Mouse (Mus musculus) frontal cortex, postnatal 14 days (tissue): ENCODE measurements at regions not wholly inside any gene's neighbourhood (a gene's known extent, or its start where the extent isn't known, plus 50 kb on each side); places are given as distances from the start of the nearest gene placed in this dataset.

Source experiments
- DNase-seq, 2 experiments: peaks; one replicate each; pipeline ENCODE4 v3.0.0; 2022; ENCODE audit warnings: low spot score in 2 of 2

DNA sequence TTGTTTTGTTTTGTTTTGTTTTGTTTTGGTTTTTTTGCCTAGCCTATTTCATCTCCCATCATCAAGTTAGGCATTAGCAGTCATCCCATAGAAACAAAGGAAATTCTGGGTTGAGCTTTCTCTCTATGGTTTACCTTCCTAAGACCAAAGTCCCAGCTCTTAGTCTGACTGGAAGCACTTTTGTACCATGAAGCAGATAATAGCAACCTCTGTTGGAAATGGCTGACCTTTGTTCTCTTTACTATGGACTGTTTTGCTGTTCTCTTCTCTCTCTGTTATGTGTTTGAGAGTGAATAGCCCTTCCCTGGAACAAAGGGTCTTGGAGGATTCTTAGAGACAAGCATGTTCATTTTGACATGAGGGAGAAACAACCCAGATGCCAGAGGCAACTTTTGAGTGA lies 1681.7 kb upstream of the 5930422O12Rik start:
- no peak for DNase-seq

DNA sequence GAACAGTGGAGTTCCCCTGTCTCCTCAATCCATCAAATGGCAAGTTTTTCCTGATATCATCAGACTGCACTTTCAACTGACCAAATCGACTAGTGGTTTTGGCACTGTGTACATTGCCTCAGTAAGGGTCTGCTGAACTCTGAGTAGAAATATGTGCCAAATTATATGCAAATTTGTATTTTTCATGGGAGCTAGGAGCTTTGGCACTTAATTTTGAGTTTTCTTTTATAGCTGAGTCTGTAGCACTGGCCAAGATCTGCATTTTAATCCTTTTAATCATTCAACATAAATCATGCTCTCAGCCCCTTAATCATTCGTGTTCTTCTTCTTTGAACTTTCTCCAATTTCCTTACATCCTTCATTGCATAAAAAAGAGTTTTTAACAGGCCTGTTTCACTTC lies 1678.5 kb upstream of the 5930422O12Rik start:
- DNase-seq = no peak

DNA sequence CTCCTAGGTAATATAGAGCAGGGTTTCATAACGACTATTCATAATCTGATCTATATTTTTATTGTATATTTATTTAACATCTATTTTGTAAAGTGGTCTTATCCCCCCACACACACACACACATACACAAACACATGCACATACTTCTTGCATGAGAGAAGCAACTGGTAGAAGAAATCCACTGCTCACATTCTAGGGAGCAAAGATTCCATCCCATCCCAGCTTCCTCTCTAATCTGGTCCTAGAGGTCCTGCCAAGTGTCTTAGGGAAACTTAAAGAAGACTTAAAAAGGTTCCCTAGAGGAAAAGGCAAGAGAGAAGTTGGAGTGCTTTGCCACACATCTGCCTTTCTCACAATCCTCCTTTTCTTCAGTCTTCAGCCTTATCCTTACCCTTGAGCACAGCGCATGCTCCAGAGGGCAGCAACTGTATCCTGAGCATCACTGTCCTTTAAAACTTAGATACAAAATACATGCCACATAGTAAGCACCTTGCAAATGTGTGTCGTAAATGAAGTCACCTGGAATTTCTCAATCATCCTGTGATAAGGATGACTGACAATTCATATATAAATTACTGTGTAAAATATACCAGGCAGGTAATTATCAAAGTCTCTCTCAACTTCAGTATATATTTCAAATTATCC lies 1677.9 kb upstream of the 5930422O12Rik start:
- no peak for DNase-seq

DNA sequence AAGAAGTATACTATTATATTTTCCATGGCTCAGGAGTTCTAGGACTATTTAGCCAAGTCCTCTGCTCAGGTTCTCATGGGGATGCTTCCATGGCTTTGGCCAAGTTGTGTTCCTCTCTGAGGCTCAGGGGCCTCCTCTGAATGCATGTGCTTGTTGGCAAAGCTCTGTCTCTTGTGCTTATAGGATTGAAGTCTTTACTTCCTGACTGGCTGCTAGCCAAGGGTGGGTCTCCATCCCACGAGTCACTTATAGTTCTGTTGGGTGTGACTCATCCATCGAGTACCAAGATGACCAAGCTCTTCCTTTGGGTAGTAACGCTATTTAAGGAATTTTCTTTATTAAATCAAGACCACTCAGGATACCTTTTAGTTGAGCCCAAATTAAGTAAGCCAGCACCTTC lies 1672.8 kb upstream of the 5930422O12Rik start:
- DNase-seq = no peak

DNA sequence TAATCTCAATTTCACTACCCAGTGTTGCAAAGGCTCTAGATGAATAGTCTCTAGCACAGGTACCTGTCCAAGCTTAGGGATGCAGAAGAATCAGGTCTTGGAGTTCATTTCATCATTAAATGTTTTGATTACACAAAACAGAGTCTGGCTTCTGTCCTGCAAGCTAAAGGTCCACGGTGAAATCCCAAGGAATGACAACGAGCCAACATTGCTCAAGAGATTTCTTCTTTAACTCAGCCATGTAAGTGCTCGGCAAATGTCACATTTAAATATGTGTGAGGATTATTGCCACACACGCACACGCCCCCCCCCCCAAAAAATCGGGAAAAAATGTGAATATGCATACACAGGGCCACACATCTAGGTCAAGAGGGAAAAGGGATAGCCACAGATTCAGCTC lies 1666.4 kb upstream of the 5930422O12Rik start:
- DNase-seq = no peak
